Mouse (Mus musculus): ENCODE measurements around the gene Oas2.
"Not testable (repeated sequence)": the region's sequence is repeated elsewhere in the genome, so short reads cannot be mapped to it uniquely, and the experiment has no call there.

- not testable (repeated sequence) for TF ChIP-seq GATA1 (IDR thresholded peaks at IDR 0.05; ENCODE audit: borderline replicate concordance, low read length); CTCF (IDR thresholded peaks at IDR 0.05; ENCODE audit: low read depth, low read length); GATA2 (IDR thresholded peaks at IDR 0.05; ENCODE audit: borderline replicate concordance, low read depth, low read length); TAL1 (conservative IDR thresholded peaks at IDR 0.05; ENCODE audit: low read depth, low read length); POLR2AphosphoS5 (IDR thresholded peaks at IDR 0.05; ENCODE audit: insufficient replicate concordance, low read depth, low read length)
These were observed 49.3 kb upstream of the Oas2 start for GRCm38 (mm10) chr5:120798943-120799342.

Data from G1E (cell line).